Mouse (Mus musculus): ENCODE results near the gene Dach2.
"Not testable (repeated sequence)": the region's sequence is repeated elsewhere in the genome, so short reads cannot be mapped to it uniquely, and the experiment has no call there.

Gene Dach2

GRCm38 (mm10) chrX:113297404-113297803, at the start of gene Dach2:
TSS of gene Dach2 (plus strand) at chrX:113297510.
- no peak for DNase-seq (ENCODE audit: low spot score in 2 of 2)

GRCm38 (mm10) chrX:113252427-113252826, 44.9 kb upstream of the Dach2 start:
- not testable (repeated sequence) for DNase-seq (ENCODE audit: low spot score in 2 of 2)

- peak; percentile 28 to 31 for DNase-seq (ENCODE audit: low spot score in 2 of 2)
These were observed 721 bp downstream of the Dach2 start for GRCm38 (mm10) chrX:113298031-113298430.

GRCm38 (mm10) chrX:113298468-113298867, 1.2 kb downstream of the Dach2 start:
- no peak for DNase-seq (ENCODE audit: low spot score in 2 of 2)

- DNase-seq (ENCODE audit: low spot score in 2 of 2) = no peak
These were observed 7.0 kb downstream of the Dach2 start for GRCm38 (mm10) chrX:113304323-113304722.

GRCm38 (mm10) chrX:113338143-113338542, 40.8 kb downstream of the Dach2 start:
- DNase-seq (ENCODE audit: low spot score in 2 of 2) = no peak

GRCm38 (mm10) chrX:113394417-113394816, 97.1 kb downstream of the Dach2 start:
- no peak for DNase-seq (ENCODE audit: low spot score in 2 of 2)

GRCm38 (mm10) chrX:113408756-113409155, 111.4 kb downstream of the Dach2 start:
- DNase-seq (ENCODE audit: low spot score in 2 of 2) = no peak

- DNase-seq (ENCODE audit: low spot score in 2 of 2) = no peak
These were observed 124.3 kb downstream of the Dach2 start for GRCm38 (mm10) chrX:113421517-113422187.

- no peak for DNase-seq (ENCODE audit: low spot score in 2 of 2)
These were observed 184.8 kb downstream of the Dach2 start for GRCm38 (mm10) chrX:113482131-113482530.

GRCm38 (mm10) chrX:113545106-113545505, 247.8 kb downstream of the Dach2 start:
- DNase-seq (ENCODE audit: low spot score in 2 of 2) = no peak

GRCm38 (mm10) chrX:113563897-113564296, 266.6 kb downstream of the Dach2 start:
- DNase-seq (ENCODE audit: low spot score in 2 of 2) = no peak

GRCm38 (mm10) chrX:113666069-113666468, 368.8 kb downstream of the Dach2 start:
- no peak for DNase-seq (ENCODE audit: low spot score in 2 of 2)

- DNase-seq (ENCODE audit: low spot score in 2 of 2) = no peak
These were observed 389.9 kb downstream of the Dach2 start for GRCm38 (mm10) chrX:113687163-113687562.

GRCm38 (mm10) chrX:113712363-113712762, 415.1 kb downstream of the Dach2 start:
- DNase-seq (ENCODE audit: low spot score in 2 of 2) = no peak

GRCm38 (mm10) chrX:113724124-113724523, 426.8 kb downstream of the Dach2 start:
- no peak for DNase-seq (ENCODE audit: low spot score in 2 of 2)

- DNase-seq (ENCODE audit: low spot score in 2 of 2) = no peak
These were observed 449.8 kb downstream of the Dach2 start for GRCm38 (mm10) chrX:113747122-113747521.

- DNase-seq (ENCODE audit: low spot score in 2 of 2) = no peak
These were observed 495.0 kb downstream of the Dach2 start for GRCm38 (mm10) chrX:113792264-113792663.

GRCm38 (mm10) chrX:113810369-113810768, 513.1 kb downstream of the Dach2 start:
- no peak for DNase-seq (ENCODE audit: low spot score in 2 of 2)

GRCm38 (mm10) chrX:113826810-113827209, 529.5 kb downstream of the Dach2 start:
- no peak for DNase-seq (ENCODE audit: low spot score in 2 of 2)

- no peak for DNase-seq (ENCODE audit: low spot score in 2 of 2)
These were observed 535.8 kb downstream of the Dach2 start for GRCm38 (mm10) chrX:113833062-113833461.

- no peak for DNase-seq (ENCODE audit: low spot score in 2 of 2)
These were observed 570.7 kb downstream of the Dach2 start for GRCm38 (mm10) chrX:113867835-113868495.

Measured in urinary bladder, adult 18-20 months (tissue).